Mouse (Mus musculus): ENCODE results near the gene Blnk. TPM values are rescaled to one million over a fixed set of nuclear protein-coding genes. Genes with fewer than 3 reads are reported as not detected.

Blnk gene
- polyA plus RNA-seq, 1 experiment from 2014 or later, result 2.6 TPM

- Histone ChIP-seq H3K27ac (ENCODE audit: low read length) (no peak overlapping the region), H3K4me2 (replicated peaks; ENCODE audit: low read depth, low read length) (no peak overlapping the region), H3K9me3 (ENCODE audit: control insufficient read depth, low read depth, low read length) (no peaks in the 10 kb centered on the region), H3K4me3 (ENCODE audit: low read depth, low read length) (no peak overlapping the region), H3K27me3 (ENCODE audit: control insufficient read depth, insufficient read depth, low read length) (no peaks in the 10 kb centered on the region), H3K9ac (replicated peaks; ENCODE audit: low read depth, low read length) (no peak overlapping the region), H3K36me3 (ENCODE audit: control insufficient read depth, insufficient read depth, low read length) (no peaks in the 10 kb centered on the region), H3K4me1 (ENCODE audit: control insufficient read depth, insufficient read depth, low read length) (no peaks in the 10 kb centered on the region)
- WGBS, result 47% methylated on average over 8 of the region's 8 CpGs
- no peak for ATAC-seq (ENCODE audit: insufficient number of reproducible peaks, insufficient read depth, low FRiP score, low read depth)
Measured at GRCm38 (mm10) chr19:40935376-40935775, 59.0 kb downstream of the Blnk start.

- Histone ChIP-seq H3K27ac (ENCODE audit: low read length) (no peak overlapping the region), H3K4me1 (ENCODE audit: control insufficient read depth, insufficient read depth, low read length) (no peaks in the 10 kb centered on the region), H3K9ac (replicated peaks; ENCODE audit: low read depth, low read length) (no peak overlapping the region), H3K4me3 (ENCODE audit: low read depth, low read length) (no peak overlapping the region), H3K36me3 (ENCODE audit: control insufficient read depth, insufficient read depth, low read length) (no peaks in the 10 kb centered on the region), H3K27me3 (ENCODE audit: control insufficient read depth, insufficient read depth, low read length) (no peaks in the 10 kb centered on the region), H3K4me2 (replicated peaks; ENCODE audit: low read depth, low read length) (no peak overlapping the region), H3K9me3 (ENCODE audit: control insufficient read depth, low read depth, low read length) (no peaks in the 10 kb centered on the region)
- 66% methylated on average over 9 of the region's 9 CpGs for WGBS
- ATAC-seq (ENCODE audit: insufficient number of reproducible peaks, insufficient read depth, low FRiP score, low read depth), result no peak
Measured at GRCm38 (mm10) chr19:40931581-40932369, 62.6 kb downstream of the Blnk start.

- 2% methylated on average over 6 of the region's 6 CpGs for WGBS
- H3K4me3 ChIP-seq (ENCODE audit: low read depth, low read length), result peak overlapping the region; percentile 81
- ATAC-seq (ENCODE audit: insufficient number of reproducible peaks, insufficient read depth, low FRiP score, low read depth), result no peak
- peak overlapping the region; percentile 62 for H3K9ac ChIP-seq (replicated peaks; ENCODE audit: low read depth, low read length)
- H3K4me1 ChIP-seq (ENCODE audit: control insufficient read depth, insufficient read depth, low read length), result no peaks in the 10 kb centered on the region
- H3K27me3 ChIP-seq (ENCODE audit: control insufficient read depth, insufficient read depth, low read length), result no peaks in the 10 kb centered on the region
- H3K27ac ChIP-seq (ENCODE audit: low read length), result peak overlapping the region; percentile 96
- peak overlapping the region; percentile 63 for H3K4me2 ChIP-seq (replicated peaks; ENCODE audit: low read depth, low read length)
- H3K9me3 ChIP-seq (ENCODE audit: control insufficient read depth, low read depth, low read length), result peaks cover 5% of the 10 kb centered on the region; the same call in 1 of the 2 replicates
- peaks cover 3% of the 10 kb centered on the region; the same call in 1 of the 2 replicates for H3K36me3 ChIP-seq (ENCODE audit: control insufficient read depth, insufficient read depth, low read length)
Measured at GRCm38 (mm10) chr19:40895393-40895703, 99.0 kb downstream of the Blnk start.

DNA sequence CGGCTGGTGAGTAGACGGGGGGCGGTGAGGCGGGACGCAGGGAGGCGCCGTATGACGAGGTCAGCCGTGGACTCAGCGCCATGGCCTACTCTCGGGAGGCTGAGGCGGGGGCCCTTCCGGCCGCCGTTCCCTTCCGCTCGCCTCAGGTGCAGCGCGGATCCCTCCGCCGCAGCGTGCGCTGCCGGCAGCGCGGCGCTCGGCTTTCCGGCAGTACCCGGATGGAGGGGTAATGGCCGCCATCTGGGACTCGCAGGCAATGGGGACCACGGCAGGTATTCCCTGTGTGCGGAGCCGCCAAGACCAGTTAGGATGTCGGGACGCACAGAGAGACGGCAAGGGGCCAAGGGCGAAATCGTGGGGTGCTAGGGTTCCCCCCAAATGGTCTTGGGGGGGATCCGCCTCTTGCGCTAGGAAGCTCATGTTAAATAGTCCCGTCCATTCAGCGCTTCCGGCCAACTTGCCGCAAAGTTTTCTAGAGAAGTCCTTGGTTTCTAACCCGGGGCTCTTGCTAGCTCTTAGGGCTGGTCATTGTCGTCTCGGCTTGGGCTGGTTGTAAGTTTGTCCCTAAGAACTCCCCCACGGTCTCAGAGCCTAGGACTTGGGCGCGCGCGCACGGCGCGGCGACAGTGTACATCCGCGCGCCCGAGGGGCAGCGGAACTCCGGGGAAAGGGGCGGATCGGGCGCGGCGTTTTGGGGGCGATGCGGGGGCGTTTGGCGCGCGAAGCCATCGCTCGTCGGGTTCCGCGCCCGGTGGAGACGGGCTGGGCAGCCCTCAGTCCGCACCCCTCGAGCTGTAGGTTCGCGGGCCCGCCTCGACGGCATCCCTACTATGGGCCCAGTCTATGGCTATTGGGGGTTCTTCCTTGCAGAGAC, 99.6 kb downstream of the Blnk start, which contains the start of gene Zfp518a:
TSS of gene Zfp518a (plus strand) at position 187 of the 874 bp plus-strand sequence.
- peak; percentile 89 for ATAC-seq (ENCODE audit: insufficient number of reproducible peaks, insufficient read depth, low FRiP score, low read depth)
- WGBS, result under 1% methylated on average over 87 of the region's 89 CpGs

DNA sequence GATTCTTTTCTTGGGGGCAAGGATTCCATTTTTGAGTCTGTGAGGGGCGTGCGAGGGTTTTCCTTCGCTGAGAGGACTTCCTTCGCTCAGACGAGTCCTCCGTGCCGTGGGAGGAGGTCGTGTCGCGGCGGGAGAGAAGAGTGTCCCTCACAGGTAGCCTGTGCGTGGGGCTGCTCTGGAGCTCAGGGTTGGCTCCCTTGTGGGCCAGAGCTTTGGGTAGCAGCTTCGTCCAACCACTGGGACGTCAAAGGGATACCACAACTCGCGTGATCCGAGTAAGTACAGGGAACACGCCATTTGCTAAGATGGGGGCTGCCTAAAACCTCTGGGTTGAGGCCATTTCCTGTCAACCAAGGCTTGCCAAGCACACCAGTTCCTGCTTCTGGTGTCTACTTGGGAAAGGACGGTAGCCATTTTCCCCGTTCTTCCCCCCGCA, 100.2 kb downstream of the Blnk start:
- WGBS, result 53% methylated on average over 21 of the region's 21 CpGs
- peaks cover 5% of the 10 kb centered on the region; the same call in 1 of the 2 replicates for H3K9me3 ChIP-seq (ENCODE audit: control insufficient read depth, low read depth, low read length)

More for the DNA sequence above, 99.6 kb downstream of the Blnk start, which contains the start of gene Zfp518a:
- Histone ChIP-seq H3K36me3 (ENCODE audit: control insufficient read depth, insufficient read depth, low read length) (peaks cover 3% of the 10 kb centered on the region; the same call in 1 of the 2 replicates), H3K9ac (replicated peaks; ENCODE audit: low read depth, low read length) (peak within 1 kb of the TSS; percentile 62), H3K27me3 (ENCODE audit: control insufficient read depth, insufficient read depth, low read length) (0 out of 2 replicates have a peak, but pooled peaks cover 3% of the 10 kb centered on the region), H3K4me3 (ENCODE audit: low read depth, low read length) (peak within 1 kb of the TSS; percentile 81), H3K9me3 (ENCODE audit: control insufficient read depth, low read depth, low read length) (peaks cover 5% of the 10 kb centered on the region; the same call in 1 of the 2 replicates), H3K4me2 (replicated peaks; ENCODE audit: low read depth, low read length) (peak within 1 kb of the TSS; percentile 63), H3K4me1 (ENCODE audit: control insufficient read depth, insufficient read depth, low read length) (no peaks in the 10 kb centered on the region), H3K27ac (ENCODE audit: low read length) (peak within 1 kb of the TSS; percentile 96)

GRCm38 (mm10) chr19:40888887-40889286, 105.4 kb downstream of the Blnk start:
- no peak overlapping the region for H3K4me3 ChIP-seq (ENCODE audit: low read depth, low read length)
- no peaks in the 10 kb centered on the region for H3K4me1 ChIP-seq (ENCODE audit: control insufficient read depth, insufficient read depth, low read length)
- H3K4me2 ChIP-seq (replicated peaks; ENCODE audit: low read depth, low read length), result no peak overlapping the region
- no peaks in the 10 kb centered on the region for H3K36me3 ChIP-seq (ENCODE audit: control insufficient read depth, insufficient read depth, low read length)
- H3K27me3 ChIP-seq (ENCODE audit: control insufficient read depth, insufficient read depth, low read length), result peaks cover 7% of the 10 kb centered on the region; the same call in 1 of the 2 replicates
- peaks cover 2% of the 10 kb centered on the region; the same call in 1 of the 2 replicates for H3K9me3 ChIP-seq (ENCODE audit: control insufficient read depth, low read depth, low read length)
- H3K27ac ChIP-seq (ENCODE audit: low read length), result no peak overlapping the region
- no peak overlapping the region for H3K9ac ChIP-seq (replicated peaks; ENCODE audit: low read depth, low read length)
- no peak for ATAC-seq (ENCODE audit: insufficient number of reproducible peaks, insufficient read depth, low FRiP score, low read depth)
- 75% methylated on average over 1 of the region's 1 CpGs for WGBS

More for the DNA sequence above, 100.2 kb downstream of the Blnk start:
- H3K9ac ChIP-seq (replicated peaks; ENCODE audit: low read depth, low read length), result peak overlapping the region; percentile 62; the same call in 1 of the 2 replicates
- peak overlapping the region; percentile 81 for H3K4me3 ChIP-seq (ENCODE audit: low read depth, low read length)
- H3K27ac ChIP-seq (ENCODE audit: low read length), result peak overlapping the region; percentile 96; the same call in 1 of the 2 replicates
- H3K27me3 ChIP-seq (ENCODE audit: control insufficient read depth, insufficient read depth, low read length), result 0 out of 2 replicates have a peak, but pooled peaks cover 5% of the 10 kb centered on the region
- H3K36me3 ChIP-seq (ENCODE audit: control insufficient read depth, insufficient read depth, low read length), result peaks cover 3% of the 10 kb centered on the region; the same call in 1 of the 2 replicates
- H3K4me1 ChIP-seq (ENCODE audit: control insufficient read depth, insufficient read depth, low read length), result no peaks in the 10 kb centered on the region
- H3K4me2 ChIP-seq (replicated peaks; ENCODE audit: low read depth, low read length), result peak overlapping the region; percentile 63
- no peak for ATAC-seq (ENCODE audit: insufficient number of reproducible peaks, insufficient read depth, low FRiP score, low read depth)

- peaks cover 9% of the 10 kb centered on the region; the same call in 1 of the 2 replicates for H3K27me3 ChIP-seq (ENCODE audit: control insufficient read depth, insufficient read depth, low read length)
- WGBS, result 87% methylated on average over 4 of the region's 4 CpGs
- H3K4me2 ChIP-seq (replicated peaks; ENCODE audit: low read depth, low read length), result no peak overlapping the region
- no peak overlapping the region for H3K9ac ChIP-seq (replicated peaks; ENCODE audit: low read depth, low read length)
- no peaks in the 10 kb centered on the region for H3K36me3 ChIP-seq (ENCODE audit: control insufficient read depth, insufficient read depth, low read length)
- H3K9me3 ChIP-seq (ENCODE audit: control insufficient read depth, low read depth, low read length), result no peaks in the 10 kb centered on the region
- H3K27ac ChIP-seq (ENCODE audit: low read length), result no peak overlapping the region
- no peaks in the 10 kb centered on the region for H3K4me1 ChIP-seq (ENCODE audit: control insufficient read depth, insufficient read depth, low read length)
- no peak overlapping the region for H3K4me3 ChIP-seq (ENCODE audit: low read depth, low read length)
- ATAC-seq (ENCODE audit: insufficient number of reproducible peaks, insufficient read depth, low FRiP score, low read depth), result no peak
Measured at GRCm38 (mm10) chr19:40881700-40882099, 112.6 kb downstream of the Blnk start.

Measured in stomach, embryonic 14.5 days (tissue).